Mouse (Mus musculus): ENCODE results near the gene Pcca.
"Not testable (repeated sequence)": the region's sequence is repeated elsewhere in the genome, so short reads cannot be mapped to it uniquely, and the experiment has no call there.

Pcca gene

GRCm38 (mm10) chr14:122557353-122557752, 23.2 kb downstream of the Pcca start:
- in situ Hi-C loops (cut with MboI, MseI), result loop anchor here (25.0 kb wide), 1 partner anchor 1245 kb away; no protein-coding TSS in a partner anchor

- in situ Hi-C loops (cut with MboI, MseI), result loop anchor here (25.0 kb wide), 1 partner anchor 1249 kb away; no protein-coding TSS in a partner anchor
Measured at GRCm38 (mm10) chr14:122560893-122561452, 26.8 kb downstream of the Pcca start.

GRCm38 (mm10) chr14:122570862-122571261, 36.7 kb downstream of the Pcca start:
- in situ Hi-C loops (cut with MboI, MseI), result loop anchor here (25.0 kb wide), 1 partner anchor 1259 kb away; no protein-coding TSS in a partner anchor

GRCm38 (mm10) chr14:122574064-122574751, 40.1 kb downstream of the Pcca start:
- in situ Hi-C loops (cut with MboI, MseI), result loop anchor here (25.0 kb wide), 1 partner anchor 1262 kb away; no protein-coding TSS in a partner anchor

- in situ Hi-C loops (cut with MboI, MseI), result no loop called here
Measured at GRCm38 (mm10) chr14:122577816-122578215, 43.7 kb downstream of the Pcca start.

GRCm38 (mm10) chr14:122582057-122582456, 47.9 kb downstream of the Pcca start:
- in situ Hi-C loops (cut with MboI, MseI), result no loop called here

GRCm38 (mm10) chr14:122582491-122583077, 48.5 kb downstream of the Pcca start:
- in situ Hi-C loops (cut with MboI, MseI), result no loop called here

GRCm38 (mm10) chr14:122584087-122584486, 50.0 kb downstream of the Pcca start:
- in situ Hi-C loops (cut with MboI, MseI), result not testable (repeated sequence)

- in situ Hi-C loops (cut with MboI, MseI), result no loop called here
Measured at GRCm38 (mm10) chr14:122586942-122587341, 52.8 kb downstream of the Pcca start.

- in situ Hi-C loops (cut with MboI, MseI), result no loop called here
Measured at GRCm38 (mm10) chr14:122597534-122597933, 63.4 kb downstream of the Pcca start.

- in situ Hi-C loops (cut with MboI, MseI), result no loop called here
Measured at GRCm38 (mm10) chr14:122598802-122599201, 64.7 kb downstream of the Pcca start.

GRCm38 (mm10) chr14:122599839-122600238, 65.7 kb downstream of the Pcca start:
- in situ Hi-C loops (cut with MboI, MseI), result no loop called here

GRCm38 (mm10) chr14:122602701-122603100, 68.6 kb downstream of the Pcca start:
- in situ Hi-C loops (cut with MboI, MseI), result no loop called here

- in situ Hi-C loops (cut with MboI, MseI), result no loop called here
Measured at GRCm38 (mm10) chr14:122606499-122606898, 72.4 kb downstream of the Pcca start.

- in situ Hi-C loops (cut with MboI, MseI), result no loop called here
Measured at GRCm38 (mm10) chr14:122607456-122607855, 73.3 kb downstream of the Pcca start.

GRCm38 (mm10) chr14:122608323-122608722, 74.2 kb downstream of the Pcca start:
- in situ Hi-C loops (cut with MboI, MseI), result no loop called here

GRCm38 (mm10) chr14:122611035-122611434, 76.9 kb downstream of the Pcca start:
- in situ Hi-C loops (cut with MboI, MseI), result no loop called here

- in situ Hi-C loops (cut with MboI, MseI), result no loop called here
Measured at GRCm38 (mm10) chr14:122612317-122612716, 78.2 kb downstream of the Pcca start.

- in situ Hi-C loops (cut with MboI, MseI), result no loop called here
Measured at GRCm38 (mm10) chr14:122617656-122618055, 83.5 kb downstream of the Pcca start.

- in situ Hi-C loops (cut with MboI, MseI), result no loop called here
Measured at GRCm38 (mm10) chr14:122633416-122633815, 99.3 kb downstream of the Pcca start.

- in situ Hi-C loops (cut with MboI, MseI), result no loop called here
Measured at GRCm38 (mm10) chr14:122636601-122637000, 102.5 kb downstream of the Pcca start.

- in situ Hi-C loops (cut with MboI, MseI), result no loop called here
Measured at GRCm38 (mm10) chr14:122637798-122638555, 103.9 kb downstream of the Pcca start.
